Mouse (Mus musculus) small intestine, adult 2 months (tissue): ENCODE results near the gene Hsf2.

Experiments
- CTCF ChIP-seq: fragments of 200-500 bp; IDR thresholded peaks from 2 replicates; pipeline ENCODE4 v1.5.1; 2012; ENCODE audit warnings: low read depth, mild to moderate bottlenecking, control low read depth, inconsistent platforms, low read length, moderate library complexity, mixed read lengths; ENCODE audit not compliant: insufficient replicate concordance, insufficient read length; ENCODE audit errors: extremely low read depth
- POLR2A ChIP-seq: fragments of 200-500 bp; IDR thresholded peaks from 2 replicates; pipeline ENCODE4 v1.6.1; 2012; ENCODE audit warnings: low read depth, mild to moderate bottlenecking, control low read depth, inconsistent platforms, low read length, moderate library complexity

DNA sequence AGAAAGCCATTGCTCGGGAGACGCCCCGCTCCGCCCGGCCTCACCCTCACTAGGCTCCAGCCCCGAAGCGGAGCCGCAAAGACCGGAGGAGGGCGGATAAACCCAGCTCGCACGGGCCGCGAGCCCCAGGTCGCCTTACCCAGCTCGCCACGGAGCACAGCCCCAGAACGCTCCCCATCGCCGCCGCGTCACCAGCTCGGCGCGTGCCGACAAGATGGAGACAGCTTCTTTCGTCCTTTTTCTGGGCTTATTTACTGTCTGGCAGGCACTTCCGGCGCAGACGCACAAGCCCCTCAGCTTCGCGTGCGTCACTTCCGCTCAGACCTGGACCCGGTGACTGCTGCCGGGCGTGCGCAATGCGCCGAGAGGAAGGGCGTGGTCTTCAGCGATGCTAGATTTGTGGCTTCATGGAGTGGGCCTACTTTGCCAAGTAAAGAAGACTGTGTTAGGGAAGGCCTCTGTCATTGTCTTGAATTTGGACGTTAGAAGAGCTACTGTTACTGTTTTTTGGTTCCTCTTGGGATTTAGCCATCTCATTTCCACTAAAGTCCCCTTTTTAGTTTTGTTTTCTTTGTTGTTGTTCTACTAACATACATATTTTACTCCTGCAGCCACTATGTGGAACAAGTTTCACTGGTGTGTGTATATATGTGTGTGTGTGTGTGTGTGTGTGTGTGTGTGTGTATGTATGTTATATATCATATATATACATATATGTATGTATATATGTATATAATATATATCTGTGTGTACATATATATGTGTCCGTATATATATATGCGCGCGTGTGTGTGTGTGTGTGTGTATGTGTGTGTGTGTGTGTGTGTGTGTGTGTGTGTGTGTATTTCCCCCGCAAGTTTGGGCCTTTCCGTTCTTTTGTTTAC lies 46.3 kb downstream of the Hsf2 start, which contains the start of gene Serinc1:
- TF ChIP-seq CTCF, result no peak
- peak; percentile 44; the same call in 1 of the 2 replicates for TF ChIP-seq POLR2A
